Mouse (Mus musculus): Measurements from ENCODE around the gene Muc13. TPM values are rescaled to one million over a fixed set of nuclear protein-coding genes. Genes with fewer than 3 reads are reported as not detected.

Gene Muc13
- polyA plus RNA-seq, 1 experiment from 2014 or later, result 0.24 TPM

DNA sequence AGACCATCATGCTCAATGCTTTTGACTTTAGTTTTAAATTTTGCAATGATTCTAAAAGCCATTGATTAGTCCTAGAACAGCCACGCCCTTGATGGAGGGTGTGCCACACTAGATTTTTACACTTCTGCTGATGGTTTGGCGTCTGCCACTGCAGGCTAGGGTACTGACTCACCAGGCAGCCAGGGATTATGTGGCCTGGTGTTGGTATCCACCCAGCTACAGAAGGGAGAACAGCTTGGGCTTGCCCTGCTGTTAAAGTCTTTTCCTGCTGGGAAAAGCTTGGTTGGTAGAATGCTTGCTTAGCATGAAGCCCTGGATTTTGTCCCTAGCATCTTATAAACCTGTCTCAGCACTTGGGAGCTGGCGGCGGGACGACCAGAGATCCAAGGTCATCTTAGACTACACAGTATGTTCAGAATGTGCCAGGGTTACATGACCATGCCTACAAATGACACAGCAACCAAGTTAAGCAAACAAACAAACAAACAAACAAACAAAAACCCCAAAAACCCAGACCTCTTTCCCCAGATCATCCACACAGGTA, 69.4 kb downstream of the Muc13 start:
- 80% methylated on average over 5 of the region's 5 CpGs for WGBS

More for the DNA sequence above, 69.4 kb downstream of the Muc13 start:
- H3K9me3 ChIP-seq, result no peaks in the 10 kb centered on the region
- H3K4me3 ChIP-seq, result no peak overlapping the region
- no peaks in the 10 kb centered on the region for H3K36me3 ChIP-seq (replicated peaks)
- H3K4me1 ChIP-seq, result peaks cover 9% of the 10 kb centered on the region
- no peak overlapping the region for H3K27ac ChIP-seq
- no peaks in the 10 kb centered on the region for H3K27me3 ChIP-seq (ENCODE audit: poor library complexity, severe bottlenecking)
- DNase-seq (ENCODE audit: extremely low spot score, low spot score), result no peak

Other genes starting within 250 kb of the Muc13 start
- 22.8 and 23.1 TPM in 2 replicates for gene Heg1, start 109.7 kb upstream of the Muc13 start, polyA plus RNA-seq (2016; fragmentation: Nextera tagmentation; extraction: Ambion mirVana)
- 10.6 and 14.3 TPM in 2 replicates for gene Itgb5, start 35.6 kb downstream of the Muc13 start, polyA plus RNA-seq (2016; fragmentation: Nextera tagmentation; extraction: Ambion mirVana)
- 107 and 111 TPM in 2 replicates for gene Umps, start 173.0 kb downstream of the Muc13 start, polyA plus RNA-seq (2016; fragmentation: Nextera tagmentation; extraction: Ambion mirVana)